Mouse (Mus musculus): ENCODE measurements around the gene Racgap1.

The Racgap1 gene

DNA sequence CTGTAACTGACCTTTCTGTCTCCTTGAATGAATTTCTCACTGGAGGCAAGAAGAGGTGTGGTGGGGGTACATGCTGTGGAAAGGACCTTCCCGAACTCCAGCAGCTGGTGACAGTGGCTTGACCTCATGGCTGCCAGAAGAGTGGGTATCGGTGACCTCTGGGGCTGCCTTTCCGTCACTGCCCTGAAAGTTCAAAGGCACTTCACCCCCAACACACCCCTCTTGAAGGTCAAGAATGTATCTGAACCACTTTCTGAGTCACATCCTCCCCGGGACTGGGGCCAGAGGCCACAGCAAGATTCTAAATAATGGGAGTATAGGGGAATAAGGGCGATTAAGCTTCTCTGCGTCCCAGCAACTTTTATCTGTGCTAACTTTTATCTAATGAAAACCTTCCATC is 65.7 kb downstream of the Racgap1 start:
- DNase-seq: no peak

- no peak for DNase-seq
Observed at GRCm38 (mm10) chr15:99584407-99585202, 66.9 kb downstream of the Racgap1 start.

- DNase-seq: no peak
Observed at GRCm38 (mm10) chr15:99583463-99584344, 67.8 kb downstream of the Racgap1 start.

DNA sequence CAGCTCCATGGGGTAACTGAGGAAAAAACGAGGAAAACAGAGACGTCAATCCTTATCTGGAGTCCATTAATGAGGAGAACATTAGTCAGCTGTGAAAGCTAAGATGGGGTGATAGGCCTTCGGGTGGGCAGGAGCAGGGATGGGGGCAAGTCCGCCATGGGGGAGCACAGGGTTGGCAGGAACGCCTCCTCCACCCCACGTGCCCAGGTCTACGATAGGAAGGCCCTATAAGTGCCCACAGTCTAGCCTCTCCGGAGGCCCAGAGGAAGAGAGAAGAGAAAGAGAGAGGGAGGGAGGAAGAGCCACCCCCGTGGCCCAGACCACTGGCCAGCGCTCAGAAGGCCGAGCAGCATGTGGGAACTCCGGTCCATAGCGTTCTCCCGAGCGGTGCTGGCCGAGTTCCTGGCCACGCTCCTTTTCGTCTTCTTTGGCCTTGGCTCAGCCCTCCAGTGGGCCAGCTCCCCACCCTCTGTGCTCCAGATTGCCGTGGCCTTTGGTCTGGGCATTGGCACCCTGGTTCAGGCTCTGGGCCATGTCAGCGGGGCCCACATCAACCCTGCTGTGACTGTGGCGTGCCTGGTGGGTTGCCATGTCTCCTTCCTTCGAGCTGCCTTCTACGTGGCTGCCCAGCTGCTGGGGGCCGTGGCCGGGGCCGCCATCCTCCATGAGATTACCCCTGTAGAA is 72.5 kb downstream of the Racgap1 start, which contains the start of gene Aqp2:
TSS of gene Aqp2 (plus strand) at position 254 of the 684 bp plus-strand sequence.
- DNase-seq: no peak
